Mouse (Mus musculus) erythroid progenitor cell, adult 5-6 weeks (primary cell): Measurements from ENCODE around the gene Pnrc2. TPM values are rescaled to one million over a fixed set of nuclear protein-coding genes. Genes with fewer than 3 reads are reported as not detected.

Experiments used
- ATAC-seq: replicated peaks from 2 replicates; pipeline ENCODE4 v1.8.0; 2016; ENCODE audit warnings: moderate number of reproducible peaks, mild to moderate bottlenecking, moderate TSS enrichment, inconsistent platforms; ENCODE audit not compliant: poor library complexity, low FRiP score, severe bottlenecking
- total RNA-seq, 2 experiments: library from RNA; stranded (forward) in 1 of 2; stranded (reverse) in 1 of 2; fragments of 150-400 nt in 1 of 2; fragments of 186-747, 209-891 nt in 1 of 2; gene quantifications; 2 replicates each; pipeline versions ENCODE4 v1.2.3 to v1.2.4; 2015 to 2017; ENCODE audit warnings: low replicate concordance in 2 of 2

Pnrc2 gene
- total RNA-seq (2015; ENCODE audit: low replicate concordance) (245 and 298 TPM in 2 replicates), total RNA-seq (2017; ENCODE audit: low replicate concordance) (215 and 282 TPM in 2 replicates)

DNA sequence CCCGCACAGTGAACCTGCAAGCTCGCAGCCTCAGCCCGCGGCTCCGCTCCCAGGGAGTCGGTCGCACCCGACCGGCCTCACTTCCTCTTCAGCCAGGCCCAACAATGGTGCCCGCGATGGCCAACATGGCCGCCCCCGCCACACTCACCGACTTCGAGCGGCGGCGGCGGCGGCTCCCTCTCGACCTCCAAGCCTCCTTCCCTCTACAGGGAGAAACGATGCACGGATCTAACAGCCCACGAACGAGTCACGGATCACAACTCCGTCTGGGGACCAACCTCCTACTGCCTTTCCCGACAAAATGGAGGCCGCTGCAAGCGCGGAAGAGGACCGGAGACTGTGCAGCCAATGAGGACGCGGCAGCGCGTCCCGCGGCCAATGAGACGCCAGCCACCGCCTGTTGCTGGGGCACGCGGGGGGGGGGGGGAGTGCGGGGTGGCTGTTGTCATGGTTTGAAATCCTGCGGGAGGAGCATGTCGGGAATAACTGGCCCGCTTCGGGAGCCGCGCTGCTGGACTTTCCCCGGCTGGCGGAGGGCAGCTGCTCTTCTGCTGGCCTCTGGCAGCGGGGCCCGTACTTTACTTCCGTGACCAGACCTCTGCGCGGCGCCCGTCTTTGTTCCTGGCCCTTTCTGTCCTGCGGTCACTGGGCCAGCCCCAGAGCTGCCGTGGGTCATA, at the start of gene Pnrc2:
TSS of gene Pnrc2 (minus strand) at position 325 of the 677 bp plus-strand sequence.
- ATAC-seq: peak; percentile 84

DNA sequence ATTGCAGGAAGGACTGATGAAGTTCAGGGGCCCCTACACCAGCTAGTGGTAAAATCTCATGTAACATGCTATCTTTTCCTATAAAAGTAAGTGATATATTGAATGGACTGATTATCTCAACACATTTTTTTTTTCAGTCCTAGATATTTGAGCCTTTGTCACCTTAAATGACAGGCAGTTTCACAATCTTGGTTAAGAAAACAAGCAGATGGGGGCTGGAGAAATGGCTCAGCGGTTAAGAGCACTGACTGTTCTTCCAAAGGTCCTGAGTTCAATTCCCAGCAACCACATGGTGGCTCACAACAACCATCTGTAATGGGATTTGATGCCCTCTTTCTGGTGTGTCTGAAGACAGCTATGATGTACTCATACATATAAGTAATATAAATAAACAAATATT, 48.5 kb upstream of the Pnrc2 start:
- ATAC-seq: no peak

DNA sequence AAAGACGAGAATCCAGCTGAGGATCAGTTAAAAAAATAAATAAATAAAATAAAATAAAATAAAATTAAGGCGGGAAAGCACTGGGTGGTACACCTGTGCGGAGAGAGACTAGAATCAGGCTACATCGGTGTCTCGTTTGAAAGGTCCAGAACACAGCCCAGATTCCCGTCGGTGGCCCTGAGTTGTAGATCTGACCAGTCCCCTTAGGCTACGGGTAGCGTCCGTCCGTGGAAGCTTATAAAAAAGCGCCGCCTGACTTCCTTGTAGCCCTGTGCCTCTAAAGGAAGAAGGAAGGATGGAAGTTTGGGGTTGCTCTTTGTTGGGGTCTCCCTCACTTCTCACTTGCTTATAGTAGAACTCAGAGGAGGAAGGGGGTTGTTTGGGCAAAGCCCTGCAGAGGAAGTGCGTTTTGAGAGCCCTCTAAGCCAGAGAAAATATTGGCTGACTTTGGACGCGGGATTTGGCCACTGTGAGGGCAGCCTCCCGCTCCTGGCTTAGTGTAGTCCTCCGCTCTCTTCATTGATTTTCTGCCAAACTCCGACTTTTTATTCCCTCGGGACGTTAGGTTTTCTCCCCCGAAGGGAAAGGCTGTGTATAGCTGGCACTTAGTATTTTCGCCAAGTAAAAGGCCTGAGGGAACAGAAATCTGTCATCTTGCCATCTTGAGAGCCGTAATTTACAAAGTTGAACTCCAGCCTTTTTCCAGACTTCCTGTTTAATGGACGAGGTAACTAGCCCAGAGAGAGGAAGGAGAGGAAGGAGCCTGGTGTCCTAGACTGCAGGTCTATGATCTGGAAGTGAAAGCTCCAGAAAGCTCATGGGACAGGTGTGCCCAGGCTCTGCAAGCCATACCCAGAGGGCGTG, 47.8 kb upstream of the Pnrc2 start:
- ATAC-seq: no peak

GRCm38 (mm10) chr4:135920304-135921241, 46.9 kb upstream of the Pnrc2 start, which contains the start of gene Fuca1:
TSS of gene Fuca1 (plus strand) at chr4:135920735.
- ATAC-seq: peak; percentile 95

DNA sequence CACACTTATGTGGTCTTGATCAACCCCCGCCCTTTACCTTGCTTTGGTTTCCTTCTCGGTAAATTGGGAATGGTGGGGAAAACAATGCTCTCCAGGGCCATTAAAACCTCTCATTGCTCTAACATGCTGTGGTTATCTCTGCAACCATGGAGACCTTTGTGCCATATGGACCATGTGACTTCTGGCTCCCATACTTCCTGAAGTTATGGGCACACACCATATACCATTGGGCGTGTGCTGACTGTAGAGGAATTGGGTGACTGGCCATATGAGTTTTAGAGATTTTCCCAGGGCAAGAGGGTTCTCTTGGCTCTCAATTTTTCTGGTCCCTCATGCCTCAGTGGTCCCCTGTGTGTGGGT, 45.6 kb upstream of the Pnrc2 start:
- no peak for ATAC-seq

DNA sequence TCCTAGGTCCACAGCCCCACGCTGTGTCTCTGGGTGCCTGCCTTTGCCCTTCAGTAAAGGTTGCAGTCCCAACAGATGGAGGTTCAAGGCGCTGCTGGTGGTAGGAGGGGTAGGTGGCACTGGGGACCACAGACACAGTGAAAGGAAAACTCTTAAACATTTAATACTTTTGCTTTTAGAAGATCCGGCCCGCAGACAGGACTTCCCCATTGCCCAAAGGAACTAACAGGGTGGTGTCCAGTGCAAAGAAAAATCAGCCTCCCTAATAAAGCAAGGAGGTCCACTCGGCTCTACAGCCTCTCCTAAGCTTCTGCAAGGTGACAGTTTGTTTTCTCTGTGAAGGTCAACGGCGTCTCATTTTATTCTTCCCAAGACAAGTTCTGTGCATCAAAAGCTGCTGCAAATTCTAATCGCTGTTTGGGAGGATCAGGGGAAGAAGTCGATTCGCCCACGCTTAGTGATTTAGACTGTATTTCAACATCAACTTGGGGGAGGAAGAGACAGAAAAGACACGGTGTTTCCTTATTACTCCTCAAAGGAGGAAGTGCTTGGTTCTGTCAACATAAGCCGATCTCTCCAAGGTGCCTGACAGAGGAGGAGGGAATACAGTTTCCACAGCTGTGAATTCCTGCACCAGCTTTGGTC, 45.1 kb upstream of the Pnrc2 start:
- ATAC-seq: no peak

DNA sequence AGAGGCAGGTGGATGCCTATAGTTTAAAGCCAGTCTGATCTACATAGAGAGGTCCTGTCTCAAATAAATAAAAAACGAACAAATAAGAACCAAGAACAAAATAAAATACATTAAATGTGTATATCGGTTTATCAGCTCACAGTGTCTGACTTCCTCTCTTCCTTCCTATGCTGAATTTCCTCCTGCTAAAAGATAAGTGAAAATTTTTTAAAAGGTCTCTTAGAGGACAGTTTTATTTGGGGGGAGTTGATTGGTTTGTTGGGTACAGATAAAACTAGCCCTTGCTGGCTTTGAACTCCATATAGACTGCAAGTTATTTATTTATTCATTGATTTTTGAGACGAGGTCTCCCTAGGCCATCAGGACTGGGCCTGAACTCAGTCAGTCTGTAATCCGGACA, 39.8 kb upstream of the Pnrc2 start:
- ATAC-seq: no peak

GRCm38 (mm10) chr4:135912835-135913234, 39.2 kb upstream of the Pnrc2 start:
- peak; percentile 47 for ATAC-seq

- 0 out of 2 replicates have a peak, but pooled peaks have one; percentile 30 for ATAC-seq
Observed at GRCm38 (mm10) chr4:135912164-135912563, 38.5 kb upstream of the Pnrc2 start.

DNA sequence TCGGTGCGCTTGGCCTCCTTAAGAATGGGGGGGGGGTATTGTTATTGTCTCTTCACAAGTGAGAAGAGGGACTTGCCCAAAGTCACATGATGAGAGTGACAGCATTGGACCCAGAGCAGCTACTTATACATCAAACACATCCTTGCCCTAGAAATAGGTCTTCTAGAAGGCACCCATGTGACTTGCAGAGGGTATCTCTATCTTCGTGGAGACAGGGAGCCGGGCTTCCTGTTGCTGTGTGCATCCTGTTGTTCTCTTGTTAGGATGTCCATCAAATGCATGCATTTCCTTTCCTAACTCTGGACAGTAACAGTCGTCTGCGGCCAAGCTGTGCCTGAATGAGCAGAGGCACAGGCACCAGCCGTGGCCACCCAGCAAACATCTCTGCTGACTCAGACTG, 37.9 kb upstream of the Pnrc2 start:
- no peak for ATAC-seq

GRCm38 (mm10) chr4:135909326-135910066, 35.8 kb upstream of the Pnrc2 start:
- ATAC-seq: no peak

- ATAC-seq: peak; percentile 83
Observed at GRCm38 (mm10) chr4:135906633-135907032, 33.0 kb upstream of the Pnrc2 start.

DNA sequence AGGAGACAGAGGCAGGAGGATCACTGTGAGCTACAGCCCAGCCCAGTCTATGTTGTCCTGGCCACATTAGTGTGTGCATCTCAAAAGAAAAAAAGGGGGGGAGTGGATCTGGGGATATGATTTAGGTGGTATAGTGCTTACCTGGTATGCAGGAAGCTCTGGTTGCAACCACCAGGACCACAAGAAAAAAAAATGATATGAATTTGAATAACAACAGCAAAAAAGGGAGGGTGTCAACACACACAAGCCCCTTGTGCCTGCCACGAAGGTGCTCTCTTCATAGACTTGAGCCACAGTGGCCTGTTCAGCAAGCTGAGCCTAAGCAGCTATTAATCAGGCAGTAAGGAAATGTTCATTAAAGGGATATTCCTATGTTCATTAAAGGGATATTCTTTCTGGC, 31.2 kb upstream of the Pnrc2 start:
- no peak for ATAC-seq

- ATAC-seq: no peak
Observed at GRCm38 (mm10) chr4:135902606-135903242, 29.1 kb upstream of the Pnrc2 start.

DNA sequence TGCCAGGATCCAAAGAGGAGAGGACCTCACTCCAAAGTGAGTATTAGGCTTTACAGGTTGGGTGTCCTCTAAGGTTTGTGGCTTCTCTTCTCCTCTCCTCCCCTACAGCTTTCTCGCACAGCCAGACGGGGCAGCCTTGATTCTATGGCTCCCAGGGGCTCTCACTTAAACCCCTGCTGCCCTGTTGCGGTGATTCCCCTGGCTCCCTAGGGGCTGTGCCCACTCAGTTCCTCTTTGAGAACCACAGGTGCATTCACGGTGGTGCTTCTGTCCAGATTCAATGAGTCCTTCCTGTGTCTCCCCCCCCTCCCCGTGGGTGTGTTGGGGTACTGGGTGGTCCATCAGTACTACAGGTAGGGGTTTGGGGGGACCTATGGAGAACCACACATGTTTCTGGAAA, 26.4 kb upstream of the Pnrc2 start:
- no peak for ATAC-seq

- no peak for ATAC-seq
Observed at GRCm38 (mm10) chr4:135899050-135899448, 25.4 kb upstream of the Pnrc2 start.

- ATAC-seq: peak; percentile 93
Observed at GRCm38 (mm10) chr4:135898380-135899049, 24.9 kb upstream of the Pnrc2 start.

GRCm38 (mm10) chr4:135896157-135896556, 22.5 kb upstream of the Pnrc2 start:
- ATAC-seq: no peak
